Mouse (Mus musculus) embryonic facial prominence, embryonic 15.5 days (tissue): ENCODE results near the gene Fbxl3. TPM values are rescaled to one million over a fixed set of nuclear protein-coding genes. Genes with fewer than 3 reads are reported as not detected.
A peak's percentile ranks its signal among the peaks of the same experiment; 100 is the strongest.

Source experiments
- ATAC-seq: fragments of 200-750 bp; cut with Nextera tagmentation; 2 replicates; pipeline ENCODE4 v1.8.0; 2017; ENCODE audit warnings: low read depth, moderate TSS enrichment; ENCODE audit not compliant: insufficient number of reproducible peaks, low FRiP score, low TSS enrichment
- H3K27ac ChIP-seq: fragments of 300-500 bp; sonication (generic); replicated peaks from 2 replicates; pipeline ENCODE4 v1.5.1; 2015; ENCODE audit warnings: mild to moderate bottlenecking, inconsistent platforms
- H3K27me3 ChIP-seq: fragments of 300-500 bp; sonication (generic); 2 replicates; pipeline ENCODE4 v1.6.1; 2015; ENCODE audit warnings: inconsistent platforms
- H3K36me3 ChIP-seq: fragments of 300-500 bp; sonication (generic); 2 replicates; pipeline ENCODE4 v1.6.1; 2015; ENCODE audit warnings: mild to moderate bottlenecking, inconsistent platforms
- H3K4me1 ChIP-seq: fragments of 300-500 bp; sonication (generic); 2 replicates; pipeline ENCODE4 v1.6.1; 2015; ENCODE audit warnings: inconsistent platforms
- H3K4me2 ChIP-seq: fragments of 300-500 bp; sonication (generic); replicated peaks from 2 replicates; pipeline ENCODE4 v1.6.1; 2015; ENCODE audit warnings: mild to moderate bottlenecking, inconsistent platforms
- H3K4me3 ChIP-seq: fragments of 300-500 bp; sonication (generic); replicated peaks from 2 replicates; pipeline ENCODE4 v1.5.1; 2015; ENCODE audit warnings: mild to moderate bottlenecking, inconsistent platforms
- H3K9ac ChIP-seq: fragments of 300-500 bp; sonication (generic); 2 replicates; pipeline ENCODE4 v1.6.1; 2015; ENCODE audit warnings: inconsistent platforms
- H3K9me3 ChIP-seq: fragments of 300-500 bp; sonication (generic); replicated peaks from 2 replicates; pipeline ENCODE4 v1.6.1; 2016; ENCODE audit warnings: inconsistent platforms
- WGBS: fragments of 180-500 bp; shearing (Covaris S2); methylation state at CpG from one replicate; pipeline ENCODE4 v1.1.7; 2015; 5-methylcytosine and 5-hydroxymethylcytosine counted together
- polyA plus RNA-seq: library from polyadenylated mRNA; unstranded; fragments of >200 nt; fragmentation: Nextera tagmentation; extraction: Ambion mirVana; gene quantifications from 2 replicates; pipeline ENCODE4 v1.2.1, GENCODE M21; 2015

Fbxl3 gene
- polyA plus RNA-seq, 1 experiment from 2014 or later: 25.2 TPM

- 72% methylated on average over 9 of the region's 9 CpGs for WGBS
- Histone ChIP-seq H3K4me3 (no peak overlapping the region), H3K9me3 (no peaks in the 10 kb centered on the region), H3K4me2 (no peak overlapping the region), H3K4me1 (no peaks in the 10 kb centered on the region), H3K27me3 (no peaks in the 10 kb centered on the region), H3K27ac (no peak overlapping the region), H3K36me3 (peaks cover 34% of the 10 kb centered on the region), H3K9ac (no peak overlapping the region)
- ATAC-seq: no peak
These were observed 20.0 kb downstream of the Fbxl3 start for GRCm38 (mm10) chr14:103079209-103079977.

- Histone ChIP-seq H3K27me3 (no peaks in the 10 kb centered on the region), H3K4me3 (no peak overlapping the region), H3K4me1 (no peaks in the 10 kb centered on the region), H3K36me3 (peaks cover 39% of the 10 kb centered on the region), H3K27ac (no peak overlapping the region), H3K9me3 (no peaks in the 10 kb centered on the region), H3K9ac (no peak overlapping the region), H3K4me2 (no peak overlapping the region)
- ATAC-seq: no peak
- 87% methylated on average over 16 of the region's 16 CpGs for WGBS
These were observed 21.1 kb downstream of the Fbxl3 start for GRCm38 (mm10) chr14:103078006-103078912.

GRCm38 (mm10) chr14:103077272-103078005 lies 21.9 kb downstream of the Fbxl3 start:
- H3K36me3 ChIP-seq: peaks cover 40% of the 10 kb centered on the region
- H3K9me3 ChIP-seq: no peaks in the 10 kb centered on the region
- H3K4me1 ChIP-seq: no peaks in the 10 kb centered on the region
- no peak overlapping the region for H3K9ac ChIP-seq
- H3K4me2 ChIP-seq: no peak overlapping the region
- no peak overlapping the region for H3K4me3 ChIP-seq
- ATAC-seq: no peak
- 86% methylated on average over 9 of the region's 9 CpGs for WGBS
- H3K27ac ChIP-seq: no peak overlapping the region
- no peaks in the 10 kb centered on the region for H3K27me3 ChIP-seq

GRCm38 (mm10) chr14:103075166-103075565 lies 24.2 kb downstream of the Fbxl3 start:
- Histone ChIP-seq H3K9me3 (no peaks in the 10 kb centered on the region), H3K27me3 (no peaks in the 10 kb centered on the region), H3K36me3 (peaks cover 40% of the 10 kb centered on the region), H3K9ac (no peak overlapping the region), H3K4me3 (no peak overlapping the region), H3K4me1 (peaks cover 6% of the 10 kb centered on the region; the same call in 1 of the 2 replicates), H3K27ac (no peak overlapping the region), H3K4me2 (no peak overlapping the region)
- WGBS: 91% methylated on average over 7 of the region's 7 CpGs
- no peak for ATAC-seq

- Histone ChIP-seq H3K4me2 (no peak overlapping the region), H3K36me3 (peaks cover 40% of the 10 kb centered on the region), H3K4me3 (no peak overlapping the region), H3K9ac (no peak overlapping the region), H3K4me1 (peaks cover 11% of the 10 kb centered on the region), H3K27ac (no peak overlapping the region), H3K27me3 (no peaks in the 10 kb centered on the region), H3K9me3 (no peaks in the 10 kb centered on the region)
- 95% methylated on average over 8 of the region's 8 CpGs for WGBS
- ATAC-seq: no peak
These were observed 25.5 kb downstream of the Fbxl3 start for GRCm38 (mm10) chr14:103073825-103074224.

- H3K4me1 ChIP-seq: peaks cover 11% of the 10 kb centered on the region
- no peak overlapping the region for H3K9ac ChIP-seq
- no peak overlapping the region for H3K27ac ChIP-seq
- H3K4me3 ChIP-seq: no peak overlapping the region
- H3K36me3 ChIP-seq: peaks cover 37% of the 10 kb centered on the region
- H3K27me3 ChIP-seq: no peaks in the 10 kb centered on the region
- ATAC-seq: no peak
- no peak overlapping the region for H3K4me2 ChIP-seq
- no peaks in the 10 kb centered on the region for H3K9me3 ChIP-seq
- WGBS: 89% methylated on average over 4 of the region's 4 CpGs
These were observed 26.6 kb downstream of the Fbxl3 start for GRCm38 (mm10) chr14:103072731-103073130.

- H3K4me3 ChIP-seq: no peak overlapping the region
- WGBS: 90% methylated on average over 12 of the region's 12 CpGs
These were observed 27.9 kb downstream of the Fbxl3 start for GRCm38 (mm10) chr14:103071471-103071870.

GRCm38 (mm10) chr14:103070790-103071189 lies 28.6 kb downstream of the Fbxl3 start:
- H3K9me3 ChIP-seq: no peaks in the 10 kb centered on the region
- H3K4me3 ChIP-seq: peak overlapping the region; percentile 83
- no peaks in the 10 kb centered on the region for H3K27me3 ChIP-seq
- 2% methylated on average over 10 of the region's 10 CpGs for WGBS
- H3K4me1 ChIP-seq: peaks cover 11% of the 10 kb centered on the region
- no peak for ATAC-seq
- peaks cover 23% of the 10 kb centered on the region for H3K36me3 ChIP-seq
- peak overlapping the region; percentile 92 for H3K27ac ChIP-seq
- peak overlapping the region; percentile 78 for H3K9ac ChIP-seq
- H3K4me2 ChIP-seq: peak overlapping the region; percentile 88

More at GRCm38 (mm10) chr14:103071471-103071870, 27.9 kb downstream of the Fbxl3 start:
- Histone ChIP-seq H3K36me3 (peaks cover 30% of the 10 kb centered on the region), H3K27ac (no peak overlapping the region), H3K4me2 (0 out of 2 replicates have a peak overlapping the region, but pooled peaks have one; percentile 88), H3K27me3 (no peaks in the 10 kb centered on the region), H3K9ac (no peak overlapping the region), H3K9me3 (no peaks in the 10 kb centered on the region), H3K4me1 (peaks cover 11% of the 10 kb centered on the region)
- no peak for ATAC-seq

GRCm38 (mm10) chr14:103069864-103070611 lies 29.3 kb downstream of the Fbxl3 start, which contains the start of gene Cln5:
Cln5 (plus strand) TSS chr14:103070216.
- H3K4me2 ChIP-seq: peak within 1 kb of the TSS; percentile 88
- H3K4me3 ChIP-seq: peak within 1 kb of the TSS; percentile 83
- peak within 1 kb of the TSS; percentile 92 for H3K27ac ChIP-seq
- under 1% methylated on average over 62 of the region's 65 CpGs for WGBS
- H3K4me1 ChIP-seq: peaks cover 11% of the 10 kb centered on the region
- ATAC-seq: peak; percentile 97
- H3K27me3 ChIP-seq: no peaks in the 10 kb centered on the region
- H3K36me3 ChIP-seq: peaks cover 17% of the 10 kb centered on the region
- H3K9me3 ChIP-seq: no peaks in the 10 kb centered on the region
- peak within 1 kb of the TSS; percentile 78 for H3K9ac ChIP-seq

- Histone ChIP-seq H3K27me3 (no peaks in the 10 kb centered on the region), H3K4me2 (peak overlapping the region; percentile 88), H3K4me3 (peak overlapping the region; percentile 83), H3K36me3 (peaks cover 14% of the 10 kb centered on the region), H3K27ac (peak overlapping the region; percentile 92), H3K9me3 (no peaks in the 10 kb centered on the region), H3K4me1 (peaks cover 11% of the 10 kb centered on the region), H3K9ac (peak overlapping the region; percentile 78)
- 16% methylated on average over 12 of the region's 12 CpGs for WGBS
- ATAC-seq: no peak
These were observed 29.9 kb downstream of the Fbxl3 start for GRCm38 (mm10) chr14:103069465-103069863.
